Mouse (Mus musculus): ENCODE results near the gene Ntm. TPM values are rescaled to one million over a fixed set of nuclear protein-coding genes. Genes with fewer than 3 reads are reported as not detected.

The Ntm gene
- polyA plus RNA-seq, 2 experiments from 2014 or later, result not detected

DNA sequence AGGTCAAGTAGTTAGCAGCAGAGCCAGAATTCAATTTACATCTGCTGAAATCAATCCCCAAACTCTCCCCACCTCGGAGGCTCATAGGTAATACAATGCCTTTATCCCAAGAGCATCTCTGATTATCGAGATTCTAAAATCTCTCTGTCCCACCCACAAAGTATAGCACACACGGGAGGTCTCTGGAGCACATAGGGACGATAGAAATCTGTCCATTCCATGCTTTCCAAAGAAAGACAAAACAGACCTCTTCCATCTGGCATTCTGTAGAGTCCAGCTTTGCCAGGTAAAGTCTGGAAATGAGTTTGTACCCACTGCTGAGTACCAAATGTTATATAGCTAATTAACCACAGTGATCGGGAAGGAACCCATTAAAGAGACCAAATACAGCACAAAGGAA is 388.4 kb downstream of the Ntm start:
- no peak for ATAC-seq

DNA sequence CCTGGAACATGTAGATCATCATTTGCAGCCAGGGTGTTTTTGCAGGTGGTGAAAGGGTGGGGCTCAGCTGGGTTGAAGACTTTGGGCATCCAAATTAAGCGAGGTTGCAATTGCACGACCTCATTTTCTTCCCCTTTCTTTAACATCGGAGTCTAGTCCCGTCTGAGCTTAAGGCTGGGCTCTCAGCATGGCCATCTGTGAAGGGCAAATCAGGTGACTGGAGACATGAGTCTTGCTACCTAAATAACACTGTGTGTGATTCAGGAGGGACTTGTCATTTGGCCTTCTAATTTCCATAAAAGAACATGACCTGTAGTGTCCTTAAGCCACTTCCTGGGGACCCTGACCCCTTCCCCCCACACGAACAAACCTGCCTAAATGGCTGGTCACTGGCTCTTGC is 394.4 kb downstream of the Ntm start:
- no peak for ATAC-seq

GRCm38 (mm10) chr9:29562419-29563071 is 400.4 kb downstream of the Ntm start:
- no peak for ATAC-seq

- no peak for ATAC-seq
These were observed 404.0 kb downstream of the Ntm start for GRCm38 (mm10) chr9:29558915-29559314.

DNA sequence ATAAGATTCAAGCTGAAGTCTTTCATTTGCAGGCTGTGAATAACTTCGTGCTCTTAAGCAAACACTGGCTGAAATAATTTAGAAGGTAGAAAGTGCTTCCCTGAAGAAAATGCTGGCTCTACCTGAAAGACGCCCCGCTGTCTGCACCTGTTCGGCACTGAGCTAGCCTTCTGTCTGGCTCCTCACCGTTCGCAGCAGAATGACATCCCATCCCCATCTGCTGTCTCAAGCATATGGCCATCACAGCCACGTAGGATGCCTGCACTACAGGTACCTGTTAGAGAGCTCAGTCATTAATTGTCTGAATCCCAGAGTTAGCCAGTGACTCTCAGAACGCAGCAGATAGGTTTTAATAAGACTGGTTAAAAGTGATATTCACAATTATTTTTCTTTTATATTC is 412.4 kb downstream of the Ntm start:
- ATAC-seq, result no peak

DNA sequence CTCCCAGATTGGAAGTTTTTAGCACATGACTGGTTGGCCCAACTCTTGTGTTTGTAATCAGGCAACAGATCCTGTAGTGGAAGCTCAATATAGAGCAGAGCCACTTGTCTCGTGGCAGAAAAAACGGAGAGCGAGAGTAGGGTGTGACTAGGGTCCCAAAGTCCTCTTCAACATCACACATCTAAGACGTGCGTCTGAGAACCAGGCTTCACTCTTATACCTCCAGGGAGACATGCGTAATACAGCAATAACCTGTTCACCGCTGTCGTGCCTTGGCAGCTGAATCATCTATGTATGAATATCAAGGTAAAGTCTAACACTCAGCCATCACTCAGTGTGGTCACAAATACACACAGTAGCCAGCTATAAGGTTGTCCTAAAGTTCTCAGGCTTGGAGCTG is 412.8 kb downstream of the Ntm start:
- no peak for ATAC-seq

- no peak for ATAC-seq
These were observed 426.5 kb downstream of the Ntm start for GRCm38 (mm10) chr9:29536415-29536814.

DNA sequence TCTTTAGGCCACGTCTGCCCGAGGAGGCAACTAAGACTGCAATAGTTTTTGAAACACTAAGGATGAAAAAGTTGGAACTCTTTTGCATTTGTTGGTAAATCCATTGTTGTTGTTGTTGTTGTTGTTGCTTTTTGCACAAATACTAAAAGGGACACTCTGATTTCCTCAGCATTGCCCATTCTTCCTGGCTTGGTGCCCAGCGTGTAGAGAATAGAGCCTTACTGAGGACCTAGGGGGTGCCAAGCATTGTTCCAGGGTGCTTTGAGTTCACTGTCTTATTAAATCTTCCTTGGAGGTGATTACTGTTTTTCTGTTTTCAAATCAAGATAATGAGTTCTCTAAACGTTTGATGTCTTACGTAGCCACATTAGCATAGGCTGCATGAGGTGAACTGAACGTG is 428.2 kb downstream of the Ntm start:
- ATAC-seq, result no peak

- no peak for ATAC-seq
These were observed 428.6 kb downstream of the Ntm start for GRCm38 (mm10) chr9:29534304-29534703.

DNA sequence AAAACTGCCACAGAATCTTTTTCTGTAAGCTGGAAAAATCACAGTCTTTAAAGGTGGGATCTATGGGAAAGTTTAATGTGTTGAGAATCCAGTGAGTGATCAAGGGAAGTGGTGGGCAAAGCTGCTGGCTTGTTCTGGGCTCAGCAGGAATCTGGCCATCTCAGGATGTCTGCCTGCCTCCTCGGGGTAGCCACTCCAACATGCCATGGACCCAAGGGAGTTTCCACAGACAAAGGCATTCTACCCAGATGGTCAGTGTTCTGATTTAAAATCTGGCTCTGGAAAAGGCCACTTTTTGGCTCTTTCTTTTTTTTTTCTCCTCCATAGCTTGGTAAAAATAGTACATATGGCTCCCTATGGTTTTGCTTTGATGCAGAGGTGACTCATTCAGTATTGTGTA is 429.4 kb downstream of the Ntm start:
- no peak for ATAC-seq

- no peak for ATAC-seq
These were observed 431.6 kb downstream of the Ntm start for GRCm38 (mm10) chr9:29531147-29531917.

- ATAC-seq, result no peak
These were observed 438.8 kb downstream of the Ntm start for GRCm38 (mm10) chr9:29524109-29524508.

DNA sequence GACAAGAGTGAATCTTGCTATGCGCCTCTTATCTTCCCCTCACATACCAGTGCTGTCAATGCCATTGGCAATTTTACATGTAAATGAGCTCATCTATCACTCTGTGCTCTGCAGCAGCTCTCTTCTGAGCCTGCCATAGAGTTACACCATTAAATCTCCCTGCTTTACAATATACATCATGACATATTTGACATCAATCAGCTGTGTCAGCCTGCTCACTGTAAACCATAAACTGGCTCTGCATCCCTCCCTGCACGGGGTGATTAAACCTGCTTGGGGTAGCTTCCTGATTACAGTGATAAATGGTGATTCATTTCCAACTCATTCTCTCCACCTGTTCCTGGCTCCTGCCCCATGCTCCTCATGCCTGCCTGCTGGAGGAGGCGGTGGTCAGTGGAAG is 439.7 kb downstream of the Ntm start:
- no peak for ATAC-seq

DNA sequence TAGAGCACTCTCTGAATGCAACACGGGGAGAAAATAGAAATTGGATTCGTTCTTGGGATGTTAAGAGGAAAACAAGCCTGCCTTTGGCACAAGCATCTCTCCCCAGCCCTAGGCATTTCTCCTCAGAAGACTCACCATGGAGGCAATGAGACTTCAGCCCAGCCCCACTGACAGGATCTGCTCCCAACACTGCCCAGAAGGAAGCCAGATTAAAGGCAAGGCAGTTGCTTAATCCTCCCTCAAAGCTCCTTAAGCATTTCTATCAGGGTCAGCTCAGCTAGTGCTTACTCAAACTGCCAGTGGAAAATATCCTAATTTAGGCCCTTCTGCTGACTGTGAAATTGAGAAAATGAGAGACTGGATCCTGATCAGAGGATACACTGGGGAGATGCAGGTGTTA is 443.8 kb downstream of the Ntm start:
- ATAC-seq, result no peak

DNA sequence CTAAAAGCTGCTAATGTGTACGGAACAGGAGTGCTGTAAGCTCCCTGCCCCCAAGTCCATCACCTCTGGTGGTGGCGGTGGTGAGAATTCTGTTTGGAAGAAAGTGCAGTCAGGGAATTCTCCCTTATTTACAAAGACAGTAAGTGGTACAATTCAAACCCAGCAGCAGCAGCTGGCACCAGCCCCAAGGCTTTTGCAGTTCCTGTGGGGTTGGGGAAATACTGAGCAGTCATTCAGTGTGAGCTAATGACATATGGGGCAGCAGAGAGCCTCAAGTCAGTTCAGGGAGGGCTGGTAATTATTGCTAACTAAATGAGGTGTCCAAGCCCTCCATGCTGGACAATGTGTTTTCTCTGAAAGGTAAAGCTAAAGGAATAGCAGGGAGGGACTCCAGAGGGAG is 446.3 kb downstream of the Ntm start:
- no peak for ATAC-seq

- no peak for ATAC-seq
These were observed 448.2 kb downstream of the Ntm start for GRCm38 (mm10) chr9:29514588-29515356.

DNA sequence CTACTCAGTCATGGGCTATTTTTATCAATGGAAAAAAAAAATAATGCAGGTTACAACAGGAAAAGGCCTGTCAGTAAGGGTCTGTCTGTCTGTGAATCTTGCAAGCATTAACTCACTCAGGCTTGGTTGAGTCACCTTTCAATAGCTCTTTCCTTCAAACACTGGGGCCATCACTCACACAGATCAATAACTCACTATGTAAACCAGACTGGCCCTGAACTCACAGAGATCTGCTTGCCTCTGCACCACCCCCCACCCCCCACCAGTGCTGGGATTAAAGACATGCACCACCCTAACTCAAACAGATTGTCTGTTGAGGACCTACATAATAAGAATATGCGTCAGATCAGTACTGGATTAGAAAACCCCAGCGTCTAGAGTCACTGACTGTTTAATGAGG is 466.9 kb downstream of the Ntm start:
- no peak for ATAC-seq

- no peak for ATAC-seq
These were observed 480.7 kb downstream of the Ntm start for GRCm38 (mm10) chr9:29482272-29482671.

DNA sequence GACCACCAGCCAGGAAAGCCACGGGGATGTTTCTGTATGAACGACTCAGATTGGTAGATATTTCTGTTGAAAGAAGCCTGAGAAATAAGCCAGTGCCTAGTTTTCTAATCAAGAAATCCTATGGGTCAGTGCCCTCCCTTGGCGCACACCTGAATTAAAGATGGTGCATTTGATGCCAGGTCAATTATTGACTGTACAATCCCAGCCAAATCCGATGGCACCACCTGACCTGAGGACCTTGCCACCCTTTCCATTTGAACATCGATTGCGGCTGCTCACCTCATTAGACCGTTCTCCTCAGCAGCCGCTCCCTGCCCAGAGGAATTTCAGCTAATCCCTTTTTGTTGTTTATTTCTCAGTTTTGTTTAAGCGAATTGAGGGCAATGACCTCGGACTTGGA is 483.9 kb downstream of the Ntm start:
- ATAC-seq, result no peak

DNA sequence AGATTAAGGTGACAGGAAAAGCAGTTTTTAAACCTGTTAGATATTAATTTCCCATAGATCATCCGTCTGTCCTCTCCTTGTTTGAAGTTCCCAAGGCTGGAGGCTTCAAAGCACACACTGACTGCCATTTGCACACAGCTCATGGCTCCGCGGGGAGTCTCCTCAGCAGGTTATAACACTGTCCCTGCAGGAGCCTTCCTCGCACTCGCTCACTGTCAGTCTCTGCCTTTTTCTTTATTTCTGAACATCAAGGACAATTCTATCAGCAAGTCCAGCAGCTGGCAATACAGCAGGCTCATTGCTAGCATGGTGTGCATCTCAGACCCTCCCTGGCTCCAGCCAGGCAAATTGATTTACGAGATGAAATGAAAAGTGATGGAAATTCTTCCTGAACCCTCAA is 485.7 kb downstream of the Ntm start:
- ATAC-seq, result no peak

DNA sequence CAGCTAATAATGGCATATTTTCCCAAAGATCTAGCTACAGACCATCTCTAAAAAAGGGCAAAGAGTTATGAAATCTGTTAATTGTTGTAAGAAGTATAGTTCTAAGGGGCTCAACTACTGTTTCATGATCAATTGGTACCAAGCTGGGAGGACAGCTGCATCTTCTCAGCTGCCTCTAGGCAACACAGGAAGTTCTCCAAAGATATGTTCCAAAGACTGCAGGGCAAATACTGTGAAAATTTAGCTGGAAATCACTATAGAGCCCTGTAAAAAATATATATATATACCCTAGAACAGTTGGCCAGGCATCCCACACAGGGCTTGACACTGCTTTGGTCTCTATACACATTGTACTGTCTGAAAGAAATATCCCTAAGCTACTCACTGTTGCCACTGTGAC is 489.5 kb downstream of the Ntm start:
- ATAC-seq, result no peak

DNA sequence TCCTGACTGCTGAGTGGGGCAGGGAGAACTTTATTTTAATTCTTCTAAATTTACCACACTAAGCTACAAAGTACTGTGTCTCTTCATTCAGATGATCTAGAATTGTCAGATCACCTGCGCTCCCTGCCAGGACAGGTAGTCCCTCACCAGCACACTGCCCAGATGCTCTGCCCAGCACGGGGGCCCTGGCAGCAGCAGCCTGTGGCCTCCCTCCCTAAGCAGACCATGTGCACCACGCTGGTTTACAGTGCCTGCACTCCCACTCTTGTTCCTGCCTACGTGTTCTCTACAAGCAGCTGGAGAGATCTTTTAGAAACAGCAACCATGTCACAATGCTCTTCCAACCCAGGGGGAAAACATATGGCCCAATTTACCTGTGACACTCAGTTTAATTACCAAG is 490.7 kb downstream of the Ntm start:
- no peak for ATAC-seq

DNA sequence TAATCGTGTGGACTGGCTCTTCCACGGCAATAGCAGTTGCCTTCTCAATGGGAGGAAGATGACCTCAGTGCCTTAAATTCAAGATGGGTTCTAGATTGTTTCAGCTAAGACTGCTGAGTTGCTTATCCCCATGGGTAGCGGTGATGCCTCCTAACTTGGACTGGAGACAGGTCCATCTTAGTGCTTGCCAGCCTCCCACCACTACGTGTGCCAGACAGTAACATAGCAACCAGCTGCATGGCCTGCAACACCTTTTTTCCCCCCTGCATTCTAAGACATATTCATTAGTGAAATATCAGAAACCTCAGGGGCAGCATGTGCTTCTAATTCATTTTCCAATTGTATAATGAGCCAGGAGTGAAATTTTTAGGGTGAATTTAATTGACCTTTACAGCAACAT is 498.2 kb downstream of the Ntm start:
- ATAC-seq, result no peak

All from CD4-positive, CD25-positive, alpha-beta regulatory T cell, adult 4 months (primary cell).